Mouse (Mus musculus): ENCODE data around the gene Rnaseh1. TPM values are rescaled to one million over a fixed set of nuclear protein-coding genes. Genes with fewer than 3 reads are reported as not detected.

Gene Rnaseh1
- polyA plus RNA-seq, 1 experiment = 5.0 TPM

DNA sequence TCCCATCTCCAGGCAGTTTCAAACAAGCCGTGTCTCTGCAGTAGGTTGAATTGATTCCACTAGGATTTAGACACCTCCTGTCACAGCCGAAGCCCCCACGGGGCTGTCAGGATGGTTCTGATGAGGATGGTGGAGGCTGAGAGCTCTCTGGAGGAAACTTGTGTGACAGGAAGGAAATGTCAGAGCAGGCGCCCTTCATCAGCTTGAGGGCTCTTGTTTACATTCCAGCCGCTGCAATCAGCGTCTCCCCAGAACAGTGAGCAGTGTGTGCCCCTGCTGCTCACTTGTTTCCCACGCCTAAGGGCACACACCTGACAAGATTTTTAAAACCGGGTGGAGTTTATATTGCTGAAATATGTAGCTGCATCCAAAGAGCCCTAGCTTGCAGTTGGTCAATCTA, 17.9 kb downstream of the Rnaseh1 start:
- no peaks in the 10 kb centered on the region for H3K36me3 ChIP-seq (ENCODE audit: control insufficient read depth, insufficient read depth, low read length)
- H3K27me3 ChIP-seq (ENCODE audit: control insufficient read depth, insufficient read depth, low read length) = no peaks in the 10 kb centered on the region
- no peak for TF ChIP-seq POLR2A (IDR thresholded peaks at IDR 0.05; ENCODE audit: low read depth, low read length)
- TF ChIP-seq CTCF (IDR thresholded peaks at IDR 0.05; ENCODE audit: extremely low read depth, insufficient read length, insufficient replicate concordance, low read depth, low read length) = no peak
- no peak overlapping the region for H3K4me3 ChIP-seq (ENCODE audit: low read depth, low read length)
- H3K4me1 ChIP-seq (ENCODE audit: control insufficient read depth, insufficient read depth, insufficient read length, low read length) = no peaks in the 10 kb centered on the region
- WGBS = 15% methylated on average over 8 of the region's 8 CpGs
- no peak overlapping the region for H3K27ac ChIP-seq (ENCODE audit: insufficient read depth, low read depth, low read length)

DNA sequence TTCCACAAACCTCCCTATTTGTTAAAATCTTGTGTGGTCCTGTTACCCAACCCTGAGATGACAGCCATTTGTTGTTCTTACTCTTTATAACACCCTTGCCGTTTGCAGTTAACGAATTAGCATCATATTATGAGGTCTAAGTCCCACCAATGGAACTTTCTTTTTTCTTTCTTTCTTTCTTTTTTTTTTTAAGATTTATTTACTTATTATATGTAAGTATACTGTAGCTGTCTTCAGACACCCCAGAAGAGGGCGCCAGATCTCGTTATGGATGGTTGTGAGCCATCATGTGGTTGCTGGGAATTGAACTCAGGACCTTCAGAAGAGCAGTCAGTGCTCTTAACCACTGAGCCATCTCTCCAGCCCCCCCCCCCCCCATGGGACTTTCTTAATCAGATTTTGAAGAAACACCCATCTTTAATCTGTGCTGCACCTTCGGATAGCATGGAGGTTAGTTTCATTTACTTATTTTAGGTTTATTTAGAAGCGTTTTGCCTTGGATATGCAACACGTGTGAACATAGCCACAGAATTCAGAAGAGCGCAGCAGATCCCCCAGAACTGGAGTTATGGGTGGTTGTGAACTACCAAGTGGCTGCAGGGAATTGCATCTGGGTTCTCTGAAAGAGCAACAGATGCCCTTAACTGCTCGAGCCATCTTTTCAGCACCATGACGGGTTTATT, 24.8 kb downstream of the Rnaseh1 start:
- Histone ChIP-seq H3K27ac (ENCODE audit: insufficient read depth, low read depth, low read length) (no peak overlapping the region), H3K4me3 (ENCODE audit: low read depth, low read length) (no peak overlapping the region), H3K27me3 (ENCODE audit: control insufficient read depth, insufficient read depth, low read length) (no peaks in the 10 kb centered on the region), H3K4me1 (ENCODE audit: control insufficient read depth, insufficient read depth, insufficient read length, low read length) (peaks cover 4% of the 10 kb centered on the region; the same call in 1 of the 2 replicates), H3K36me3 (ENCODE audit: control insufficient read depth, insufficient read depth, low read length) (0 out of 2 replicates have a peak, but pooled peaks cover 1% of the 10 kb centered on the region)
- 69% methylated on average over 10 of the region's 10 CpGs for WGBS
- TF ChIP-seq POLR2A (IDR thresholded peaks at IDR 0.05; ENCODE audit: low read depth, low read length) (no peak), CTCF (IDR thresholded peaks at IDR 0.05; ENCODE audit: extremely low read depth, insufficient read length, insufficient replicate concordance, low read depth, low read length) (no peak)

DNA sequence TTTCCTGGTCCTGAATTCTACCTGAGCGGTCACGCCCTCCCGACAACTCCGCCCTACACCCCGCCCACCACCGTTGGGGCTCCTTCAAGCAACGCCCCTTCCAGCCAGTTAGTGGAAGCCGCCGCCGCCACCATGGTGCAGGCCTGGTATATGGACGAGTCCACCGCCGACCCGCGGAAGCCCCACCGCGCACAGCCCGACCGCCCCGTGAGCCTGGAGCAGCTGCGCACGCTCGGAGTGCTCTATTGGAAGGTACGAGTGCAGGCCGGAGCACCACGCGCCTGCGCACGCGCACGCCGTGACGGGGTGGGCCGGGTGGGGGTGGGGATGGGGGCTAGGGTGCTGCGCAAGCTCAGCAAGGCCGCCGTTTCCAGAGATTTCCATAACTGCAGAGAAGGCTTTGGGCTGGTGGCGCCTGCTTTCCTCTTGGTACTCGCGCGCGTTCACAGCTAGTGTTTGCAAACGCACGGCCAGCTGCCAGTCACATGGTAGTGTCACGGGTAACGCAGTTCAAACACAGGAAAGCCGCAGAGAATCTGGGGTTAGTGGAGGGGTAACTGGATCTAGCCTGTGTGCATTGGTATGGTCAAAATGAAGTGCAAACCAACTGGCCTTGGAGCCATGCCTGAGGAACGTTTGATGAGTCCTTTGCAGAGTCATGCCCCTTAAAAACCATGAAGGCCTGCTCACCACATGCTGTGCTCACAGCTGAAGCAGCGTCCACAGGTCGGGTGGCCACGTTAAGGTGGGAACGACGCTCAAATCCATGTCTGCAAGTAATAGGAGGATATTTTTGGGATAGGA, 25.9 kb downstream of the Rnaseh1 start, which contains the start of gene Adi1:
TSS of gene Adi1 (plus strand) at position 111 of the 804 bp plus-strand sequence.
- Histone ChIP-seq H3K4me3 (ENCODE audit: low read depth, low read length) (peak within 1 kb of the TSS; percentile 96), H3K27ac (ENCODE audit: insufficient read depth, low read depth, low read length) (peak within 1 kb of the TSS; percentile 68), H3K27me3 (ENCODE audit: control insufficient read depth, insufficient read depth, low read length) (no peaks in the 10 kb centered on the region), H3K36me3 (ENCODE audit: control insufficient read depth, insufficient read depth, low read length) (0 out of 2 replicates have a peak, but pooled peaks cover 1% of the 10 kb centered on the region), H3K4me1 (ENCODE audit: control insufficient read depth, insufficient read depth, insufficient read length, low read length) (peaks cover 4% of the 10 kb centered on the region; the same call in 1 of the 2 replicates)
- WGBS = 1% methylated on average over 53 of the region's 53 CpGs
- TF ChIP-seq CTCF (IDR thresholded peaks at IDR 0.05; ENCODE audit: extremely low read depth, insufficient read length, insufficient replicate concordance, low read depth, low read length) (no peak), POLR2A (IDR thresholded peaks at IDR 0.05; ENCODE audit: low read depth, low read length) (peak; percentile 9; the same call in 1 of the 2 replicates)

DNA sequence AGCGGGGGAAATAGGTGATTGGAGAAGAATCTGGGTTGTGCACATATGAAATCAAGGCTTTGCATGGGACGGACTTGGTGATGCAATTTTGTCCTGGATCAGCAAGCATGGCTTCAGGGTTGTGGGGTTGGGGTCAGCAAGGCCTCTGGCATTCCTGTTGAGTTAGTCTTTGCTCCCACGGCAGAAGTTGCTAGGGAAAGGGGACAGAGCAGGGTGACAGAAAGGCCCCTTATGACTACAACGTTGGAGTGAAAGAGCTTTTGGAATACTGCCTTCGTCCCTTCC, 26.5 kb downstream of the Rnaseh1 start:
- WGBS = 23% methylated on average over 5 of the region's 5 CpGs
- TF ChIP-seq CTCF (IDR thresholded peaks at IDR 0.05; ENCODE audit: extremely low read depth, insufficient read length, insufficient replicate concordance, low read depth, low read length) (no peak), POLR2A (IDR thresholded peaks at IDR 0.05; ENCODE audit: low read depth, low read length) (no peak)
- H3K27me3 ChIP-seq (ENCODE audit: control insufficient read depth, insufficient read depth, low read length) = no peaks in the 10 kb centered on the region
- peak overlapping the region; percentile 96 for H3K4me3 ChIP-seq (ENCODE audit: low read depth, low read length)
- H3K4me1 ChIP-seq (ENCODE audit: control insufficient read depth, insufficient read depth, insufficient read length, low read length) = peaks cover 4% of the 10 kb centered on the region; the same call in 1 of the 2 replicates
- H3K27ac ChIP-seq (ENCODE audit: insufficient read depth, low read depth, low read length) = peak overlapping the region; percentile 68
- H3K36me3 ChIP-seq (ENCODE audit: control insufficient read depth, insufficient read depth, low read length) = 0 out of 2 replicates have a peak, but pooled peaks cover 3% of the 10 kb centered on the region

DNA sequence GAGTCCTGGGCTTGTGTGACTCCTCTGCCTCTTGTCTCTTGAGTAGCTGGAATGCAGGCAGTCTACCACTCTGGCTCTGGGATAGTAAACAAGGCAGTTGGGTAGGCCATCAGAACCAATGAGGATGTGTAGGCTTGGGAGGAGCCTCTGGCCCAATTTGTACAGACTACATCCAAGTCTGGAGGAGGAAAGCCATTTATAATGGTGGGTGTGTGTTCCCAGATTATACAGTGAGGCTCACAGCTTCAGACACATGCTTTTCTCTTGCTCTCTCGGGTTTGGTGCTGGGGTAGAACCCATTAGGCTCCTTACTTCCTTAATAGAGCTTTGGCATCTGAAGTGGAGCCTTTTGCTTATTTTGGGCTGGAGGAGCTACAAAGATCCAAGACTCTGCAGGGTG, 35.3 kb downstream of the Rnaseh1 start:
- Histone ChIP-seq H3K4me1 (ENCODE audit: control insufficient read depth, insufficient read depth, insufficient read length, low read length) (peaks cover 2% of the 10 kb centered on the region; the same call in 1 of the 2 replicates), H3K27me3 (ENCODE audit: control insufficient read depth, insufficient read depth, low read length) (no peaks in the 10 kb centered on the region), H3K36me3 (ENCODE audit: control insufficient read depth, insufficient read depth, low read length) (peaks cover 7% of the 10 kb centered on the region; the same call in 1 of the 2 replicates), H3K27ac (ENCODE audit: insufficient read depth, low read depth, low read length) (no peak overlapping the region), H3K4me3 (ENCODE audit: low read depth, low read length) (no peak overlapping the region)
- WGBS = 80% methylated on average over 1 of the region's 1 CpGs
- TF ChIP-seq POLR2A (IDR thresholded peaks at IDR 0.05; ENCODE audit: low read depth, low read length) = no peak
- TF ChIP-seq CTCF (IDR thresholded peaks at IDR 0.05; ENCODE audit: extremely low read depth, insufficient read length, insufficient replicate concordance, low read depth, low read length) = no peak

DNA sequence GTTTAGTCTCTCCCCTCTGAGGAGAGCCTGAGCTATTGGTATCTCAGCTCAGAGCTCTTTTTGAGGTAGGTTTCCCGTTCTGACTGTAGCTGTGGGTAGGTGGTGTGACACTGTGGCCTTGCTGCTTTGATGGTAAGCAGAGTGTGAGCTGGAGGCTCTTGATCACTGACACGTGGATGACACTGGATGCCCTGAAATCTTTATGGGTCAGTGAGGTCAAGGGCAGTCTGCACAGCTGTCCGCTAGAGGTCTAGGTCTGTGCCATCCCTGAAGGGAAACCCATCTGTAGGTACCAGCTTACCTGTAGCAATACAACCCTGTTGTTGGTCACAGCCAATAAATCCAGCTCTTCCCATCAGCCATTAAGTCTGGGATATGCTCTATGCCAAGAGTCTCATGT, 36.4 kb downstream of the Rnaseh1 start:
- Histone ChIP-seq H3K36me3 (ENCODE audit: control insufficient read depth, insufficient read depth, low read length) (peaks cover 9% of the 10 kb centered on the region; the same call in 1 of the 2 replicates), H3K4me1 (ENCODE audit: control insufficient read depth, insufficient read depth, insufficient read length, low read length) (peaks cover 2% of the 10 kb centered on the region; the same call in 1 of the 2 replicates), H3K4me3 (ENCODE audit: low read depth, low read length) (no peak overlapping the region), H3K27me3 (ENCODE audit: control insufficient read depth, insufficient read depth, low read length) (no peaks in the 10 kb centered on the region), H3K27ac (ENCODE audit: insufficient read depth, low read depth, low read length) (no peak overlapping the region)
- TF ChIP-seq CTCF (IDR thresholded peaks at IDR 0.05; ENCODE audit: extremely low read depth, insufficient read length, insufficient replicate concordance, low read depth, low read length) (no peak), POLR2A (IDR thresholded peaks at IDR 0.05; ENCODE audit: low read depth, low read length) (no peak)
- WGBS = 70% methylated on average over 3 of the region's 3 CpGs

Measured in small intestine, adult 2 months (tissue).